Mouse (Mus musculus) cerebellum, adult 2 months (tissue): Measurements from ENCODE around the gene Pilrb2. TPM values are rescaled to one million over a fixed set of nuclear protein-coding genes. Genes with fewer than 3 reads are reported as not detected.

Experiments
- DNase-seq, 2 experiments: peaks; one replicate each; pipeline ENCODE4 v3.0.0; 2021
- H3K27ac ChIP-seq: fragments of 200-500 bp; 2 replicates; pipeline ENCODE4 v1.5.1; 2012; ENCODE audit warnings: low read length, control low read depth, inconsistent platforms; ENCODE audit not compliant: insufficient read depth
- H3K27me3 ChIP-seq: fragments of 200-500 bp; 2 replicates; pipeline ENCODE4 v1.6.1; 2012; ENCODE audit warnings: inconsistent platforms, mild to moderate bottlenecking, low read length, moderate library complexity; ENCODE audit not compliant: control insufficient read depth, insufficient read depth
- H3K4me1 ChIP-seq: fragments of 200-500 bp; 2 replicates; pipeline ENCODE4 v1.6.1; 2011; ENCODE audit warnings: low read length; ENCODE audit not compliant: control insufficient read depth, insufficient read depth
- H3K4me3 ChIP-seq: fragments of 200-500 bp; replicated peaks from 2 replicates; pipeline ENCODE3; 2011; ENCODE audit warnings: mild to moderate bottlenecking, low read depth, low read length, control low read depth; ENCODE audit not compliant: insufficient read depth
- CTCF ChIP-seq: fragments of 200-500 bp; IDR thresholded peaks from 2 replicates; pipeline ENCODE4 v1.5.1; 2011; ENCODE audit warnings: low read depth, mild to moderate bottlenecking, control low read depth, low read length, moderate library complexity, borderline replicate concordance; ENCODE audit not compliant: insufficient read depth
- POLR2A ChIP-seq: fragments of 200-500 bp; IDR thresholded peaks from 2 replicates; pipeline ENCODE4 v1.6.1; 2011; ENCODE audit warnings: low read length, control low read depth, borderline replicate concordance; ENCODE audit not compliant: insufficient read depth
- WGBS: fragments of 180-500 bp; shearing (Covaris S2); methylation state at CpG from one replicate; pipeline ENCODE4 v1.1.7; 2018; 5-methylcytosine and 5-hydroxymethylcytosine counted together
- polyA plus RNA-seq: library from polyadenylated mRNA; depleted of rRNA; stranded (reverse); fragments of >200 nt; gene quantifications from 2 replicates; pipeline ENCODE4 v1.2.3, GENCODE M21; 2012; rRNA removed

The Pilrb2 gene
- polyA plus RNA-seq, 1 experiment: 0.23 TPM

GRCm38 (mm10) chr5:137825971-137826370, 45.6 kb downstream of the Pilrb2 start:
- 69% methylated on average over 2 of the region's 2 CpGs for WGBS
- no peaks in the 10 kb centered on the region for H3K4me1 ChIP-seq
- H3K27me3 ChIP-seq: no peaks in the 10 kb centered on the region
- no peak overlapping the region for H3K4me3 ChIP-seq
- no peak for DNase-seq
- TF ChIP-seq CTCF (no peak), POLR2A (no peak)
- no peak overlapping the region for H3K27ac ChIP-seq

GRCm38 (mm10) chr5:137825030-137825429, 46.6 kb downstream of the Pilrb2 start:
- no peak overlapping the region for H3K4me3 ChIP-seq
- WGBS: 91% methylated on average over 3 of the region's 3 CpGs

GRCm38 (mm10) chr5:137823455-137824045, 48.1 kb downstream of the Pilrb2 start:
- no peak for DNase-seq
- no peak overlapping the region for H3K27ac ChIP-seq
- 91% methylated on average over 6 of the region's 6 CpGs for WGBS

More at GRCm38 (mm10) chr5:137825030-137825429, 46.6 kb downstream of the Pilrb2 start:
- Histone ChIP-seq H3K4me1 (no peaks in the 10 kb centered on the region), H3K27ac (no peak overlapping the region), H3K27me3 (no peaks in the 10 kb centered on the region)
- DNase-seq: no peak
- TF ChIP-seq CTCF (no peak), POLR2A (no peak)

GRCm38 (mm10) chr5:137822602-137823001, 49.0 kb downstream of the Pilrb2 start:
- TF ChIP-seq POLR2A: no peak
- TF ChIP-seq CTCF: no peak
- Histone ChIP-seq H3K27me3 (no peaks in the 10 kb centered on the region), H3K4me3 (no peak overlapping the region), H3K27ac (no peak overlapping the region), H3K4me1 (no peaks in the 10 kb centered on the region)
- 75% methylated on average over 1 of the region's 1 CpGs for WGBS
- DNase-seq: peak; percentile 6 to 18

More at GRCm38 (mm10) chr5:137823455-137824045, 48.1 kb downstream of the Pilrb2 start:
- H3K4me1 ChIP-seq: no peaks in the 10 kb centered on the region
- no peak for TF ChIP-seq POLR2A
- TF ChIP-seq CTCF: no peak
- no peak overlapping the region for H3K4me3 ChIP-seq
- no peaks in the 10 kb centered on the region for H3K27me3 ChIP-seq

- H3K4me1 ChIP-seq: no peaks in the 10 kb centered on the region
- TF ChIP-seq POLR2A: no peak
- no peak for TF ChIP-seq CTCF
- WGBS: 39% methylated on average over 4 of the region's 4 CpGs
- DNase-seq: no peak
- H3K4me3 ChIP-seq: no peak overlapping the region
- H3K27ac ChIP-seq: no peak overlapping the region
- no peaks in the 10 kb centered on the region for H3K27me3 ChIP-seq
These were observed 49.5 kb downstream of the Pilrb2 start for GRCm38 (mm10) chr5:137822126-137822525.

GRCm38 (mm10) chr5:137817466-137818222, 54.0 kb downstream of the Pilrb2 start:
- TF ChIP-seq CTCF (no peak), POLR2A (no peak)
- DNase-seq: no peak
- H3K4me1 ChIP-seq: no peaks in the 10 kb centered on the region
- H3K27ac ChIP-seq: no peak overlapping the region
- no peaks in the 10 kb centered on the region for H3K27me3 ChIP-seq
- WGBS: 61% methylated on average over 4 of the region's 4 CpGs
- H3K4me3 ChIP-seq: no peak overlapping the region

Other genes starting within 250 kb of the Pilrb2 start
- gene Fbxo24, start 242.8 kb downstream of the Pilrb2 start, polyA plus RNA-seq: 0.25 and 0.31 TPM in 2 replicates
- gene Lrch4, start 242.7 kb downstream of the Pilrb2 start, polyA plus RNA-seq: 14.4 and 14.8 TPM in 2 replicates
- gene Gm20605, start 242.6 kb downstream of the Pilrb2 start, polyA plus RNA-seq: 8.1 and 9.9 TPM in 2 replicates
- 17.1 and 19.7 TPM in 2 replicates for gene Sap25, start 230.5 kb downstream of the Pilrb2 start, polyA plus RNA-seq
- 0.17 and 0.18 TPM in 2 replicates for gene Irs3, start 226.1 kb downstream of the Pilrb2 start, polyA plus RNA-seq
- gene Agfg2, start 187.1 kb downstream of the Pilrb2 start, polyA plus RNA-seq: 39.8 and 41.3 TPM in 2 replicates
- gene Nyap1, start 130.2 kb downstream of the Pilrb2 start, polyA plus RNA-seq: 59.1 and 60.7 TPM in 2 replicates
- gene Tsc22d4, start 126.1 kb downstream of the Pilrb2 start, polyA plus RNA-seq: 465 and 497 TPM in 2 replicates
- 47.0 and 48.2 TPM in 2 replicates for gene Ppp1r35, start 93.0 kb downstream of the Pilrb2 start, polyA plus RNA-seq
- 38.9 and 41.9 TPM in 2 replicates for gene Mepce, start 84.2 kb downstream of the Pilrb2 start, polyA plus RNA-seq
- 11.2 and 12.4 TPM in 2 replicates for gene Zcwpw1, start 84.0 kb downstream of the Pilrb2 start, polyA plus RNA-seq
- 0.41 TPM in 2 replicates for gene Pilra, start 35.5 kb downstream of the Pilrb2 start, polyA plus RNA-seq
- not detected in 2 replicates for gene Pilrb1, start 13.7 kb downstream of the Pilrb2 start, polyA plus RNA-seq
- gene Cyp3a13, start 49.8 kb upstream of the Pilrb2 start, polyA plus RNA-seq: 2.9 TPM in 2 replicates
- gene Gjc3, start 91.3 kb upstream of the Pilrb2 start, polyA plus RNA-seq: 75.6 and 85.7 TPM in 2 replicates
- gene Azgp1, start 109.7 kb upstream of the Pilrb2 start, polyA plus RNA-seq: 0.08 and 0.21 TPM in 2 replicates
- not detected in 2 replicates for gene Smok3a, start 149.4 kb upstream of the Pilrb2 start, polyA plus RNA-seq
- not detected in 2 replicates for gene Smok3b, start 149.6 kb upstream of the Pilrb2 start, polyA plus RNA-seq
- not detected in 2 replicates for gene Smok3c, start 181.4 kb upstream of the Pilrb2 start, polyA plus RNA-seq
- 16.8 and 17.4 TPM in 2 replicates for gene Zkscan1, start 213.3 kb upstream of the Pilrb2 start, polyA plus RNA-seq
- 19.0 and 19.2 TPM in 2 replicates for gene Zscan21, start 245.1 kb upstream of the Pilrb2 start, polyA plus RNA-seq